Mouse (Mus musculus) midbrain, embryonic 12.5 days (tissue): ENCODE data around the gene Limk1. TPM values are rescaled to one million over a fixed set of nuclear protein-coding genes. Genes with fewer than 3 reads are reported as not detected.

Source experiments
- polyA plus RNA-seq: library from polyadenylated mRNA; unstranded; fragments of >200 nt; fragmentation: Nextera tagmentation; extraction: Ambion mirVana; gene quantifications from 2 replicates; pipeline ENCODE4 v1.2.1, GENCODE M21; 2016

Limk1 gene
- polyA plus RNA-seq, 1 experiment from 2014 or later: 17.7 TPM

Other genes starting within 250 kb of the Limk1 start
- 120 and 122 TPM in 2 replicates for gene Gtf2ird1, start 231.9 kb downstream of the Limk1 start, polyA plus RNA-seq
- 11.4 and 11.9 TPM in 2 replicates for gene Clip2, start 136.2 kb downstream of the Limk1 start, polyA plus RNA-seq
- 0.13 and 0.29 TPM in 2 replicates for gene Syna, start 128.4 kb downstream of the Limk1 start, polyA plus RNA-seq
- gene Rfc2, start 107.2 kb downstream of the Limk1 start, polyA plus RNA-seq: 264 and 268 TPM in 2 replicates
- 3.4 and 3.6 TPM in 2 replicates for gene Lat2, start 73.6 kb downstream of the Limk1 start, polyA plus RNA-seq
- gene Eif4h, start 49.1 kb downstream of the Limk1 start, polyA plus RNA-seq: 441 and 455 TPM in 2 replicates
- 3.8 and 4.0 TPM in 2 replicates for gene Eln, start 58.7 kb upstream of the Limk1 start, polyA plus RNA-seq
- not detected in 2 replicates for gene Tmem270, start 218.1 kb upstream of the Limk1 start, polyA plus RNA-seq
- gene Cldn13, start 226.9 kb upstream of the Limk1 start, polyA plus RNA-seq: 2.5 TPM in 2 replicates
- gene Mettl27, start 243.8 kb upstream of the Limk1 start, polyA plus RNA-seq: 9.5 and 10.4 TPM in 2 replicates